Mouse (Mus musculus): ENCODE results near the gene C1qb.
A peak's percentile ranks its signal among the peaks of the same experiment; 100 is the strongest.

The C1qb gene

GRCm38 (mm10) chr4:136893691-136894543 is 7.9 kb upstream of the C1qb start:
- peak; percentile 39 for DNase-seq

GRCm38 (mm10) chr4:136892811-136893210 is 6.8 kb upstream of the C1qb start, which contains the start of gene C1qc:
Gene C1qc (minus strand): TSS chr4:136893065.
- no peak for DNase-seq

- no peak for DNase-seq
These were observed 6.4 kb upstream of the C1qb start for GRCm38 (mm10) chr4:136892371-136892770.

GRCm38 (mm10) chr4:136891115-136891514 is 5.1 kb upstream of the C1qb start:
- DNase-seq, result no peak

GRCm38 (mm10) chr4:136889981-136890380 is 4.0 kb upstream of the C1qb start:
- no peak for DNase-seq

- DNase-seq, result no peak
These were observed 1.7 kb upstream of the C1qb start for GRCm38 (mm10) chr4:136887714-136888113.

- DNase-seq, result no peak
These were observed 7.4 kb downstream of the C1qb start for GRCm38 (mm10) chr4:136878601-136879000.

GRCm38 (mm10) chr4:136878171-136878570 is 7.8 kb downstream of the C1qb start:
- no peak for DNase-seq

- DNase-seq, result peak; percentile 60
These were observed 9.0 kb downstream of the C1qb start for GRCm38 (mm10) chr4:136876971-136877370.

GRCm38 (mm10) chr4:136875012-136875411 is 11.0 kb downstream of the C1qb start:
- no peak for DNase-seq

- DNase-seq, result no peak
These were observed 17.6 kb downstream of the C1qb start for GRCm38 (mm10) chr4:136868371-136868770.

- no peak for DNase-seq
These were observed 18.2 kb downstream of the C1qb start for GRCm38 (mm10) chr4:136867690-136868345.

GRCm38 (mm10) chr4:136865531-136865930 is 20.5 kb downstream of the C1qb start:
- DNase-seq, result no peak

- no peak for DNase-seq
These were observed 21.1 kb downstream of the C1qb start for GRCm38 (mm10) chr4:136864751-136865470.

GRCm38 (mm10) chr4:136863517-136863916 is 22.5 kb downstream of the C1qb start:
- no peak for DNase-seq

GRCm38 (mm10) chr4:136862411-136862810 is 23.6 kb downstream of the C1qb start:
- DNase-seq, result no peak

GRCm38 (mm10) chr4:136861806-136862205 is 24.2 kb downstream of the C1qb start:
- no peak for DNase-seq

GRCm38 (mm10) chr4:136860022-136860421 is 26.0 kb downstream of the C1qb start:
- DNase-seq, result no peak

GRCm38 (mm10) chr4:136855081-136855480 is 30.9 kb downstream of the C1qb start:
- DNase-seq, result no peak

GRCm38 (mm10) chr4:136852989-136853388 is 33.0 kb downstream of the C1qb start:
- DNase-seq, result no peak

- DNase-seq, result no peak
These were observed 33.9 kb downstream of the C1qb start for GRCm38 (mm10) chr4:136852119-136852518.

GRCm38 (mm10) chr4:136848565-136848964 is 37.4 kb downstream of the C1qb start:
- DNase-seq, result no peak

GRCm38 (mm10) chr4:136847166-136847565 is 38.8 kb downstream of the C1qb start:
- DNase-seq, result no peak
